ENCODE assay signal across 13 mouse cellular contexts in the genomic region with DNA sequence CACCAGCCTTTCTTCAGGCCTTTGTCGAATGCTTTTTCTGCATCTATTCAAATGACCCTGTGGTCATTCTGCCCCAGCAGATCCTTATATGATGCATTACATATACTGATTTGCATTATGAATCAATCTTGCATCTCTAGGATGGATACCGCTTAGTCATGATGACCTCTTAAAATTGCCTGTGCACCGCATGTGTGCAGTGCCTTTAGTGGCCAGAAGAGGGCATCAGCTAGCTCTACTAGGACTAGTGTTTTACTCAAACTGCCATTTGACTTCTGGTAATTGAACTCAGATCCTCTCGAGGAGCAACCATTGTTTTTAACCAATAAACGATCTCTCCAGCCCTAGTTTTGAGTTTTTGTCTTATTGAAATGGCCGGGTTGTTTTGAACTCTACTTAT. TPM values are rescaled to one million over a fixed set of nuclear protein-coding genes. Genes with fewer than 3 reads are reported as not detected.
DNase-seq lines count a peak whose midpoint lies in the region; ATAC-seq and TF ChIP-seq lines count a peak whose summit lies in the region.
"Had no signal": no experiment of that assay in that cellular context is flagged by ENCODE, and none has a peak within 500 bp of the region (broad histone marks: within the 10 kb centered on the region; RNA-seq: fewer than 3 reads in every experiment).

No protein-coding gene starts in this region.

- no peak overlapping the region for H3K4me2 ChIP-seq in intestine, postnatal 0 days (replicated peaks; ENCODE audit: low read depth)
- no peak overlapping the region for H3K4me2 ChIP-seq in intestine, embryonic 16.5 days (ENCODE audit: low read depth, low read length)
- no peak overlapping the region for H3K4me2 ChIP-seq in stomach, postnatal 0 days (replicated peaks; ENCODE audit: low read depth)
- H3K4me2 ChIP-seq: liver, embryonic 13.5 days had no signal

- peak; percentile 24 for DNase-seq in retina, postnatal 1 day
- DNase-seq in retina, embryonic 14.5 days (ENCODE audit: low spot score), result no peak
- DNase-seq in ZHBTc4 (ENCODE audit: low read depth, low spot score), result peak; percentile 92
- DNase-seq in stomach, postnatal 0 days (ENCODE audit: low spot score), result peak; percentile 21
- DNase-seq in frontal cortex, postnatal 25 days (ENCODE audit: low spot score in 2 of 2), result no peak
- DNase-seq in right cerebral cortex, postnatal 4 days, result no peak
- DNase-seq: gastrocnemius, postnatal 36 days; heart, postnatal 14 days; kidney, adult 18-20 months; liver, embryonic 13.5 days had no signal

- WGBS in intestine, postnatal 0 days, result 96% methylated on average over 6 of the region's 6 CpGs
- WGBS in intestine, embryonic 16.5 days, result 91% methylated on average over 6 of the region's 6 CpGs
- 94% methylated on average over 6 of the region's 6 CpGs for WGBS in stomach, postnatal 0 days

- peak; percentile 56 for TF ChIP-seq CTCF in intestine, postnatal 0 days (IDR thresholded peaks at IDR 0.05; ENCODE audit: low read depth)
- TF ChIP-seq CTCF in stomach, postnatal 0 days (IDR thresholded peaks at IDR 0.05; ENCODE audit: low read depth), result peak; percentile 49

- no peaks in the 10 kb centered on the region for H3K4me1 ChIP-seq in intestine, postnatal 0 days (replicated peaks; ENCODE audit: control insufficient read depth, insufficient read depth, low read length)
- no peaks in the 10 kb centered on the region for H3K4me1 ChIP-seq in intestine, embryonic 16.5 days (ENCODE audit: control insufficient read depth, insufficient read depth, low read length)
- no peaks in the 10 kb centered on the region for H3K4me1 ChIP-seq in stomach, postnatal 0 days (replicated peaks; ENCODE audit: control insufficient read depth, insufficient read depth)
- H3K4me1 ChIP-seq: liver, embryonic 13.5 days had no signal

- no peaks in the 10 kb centered on the region for H3K36me3 ChIP-seq in intestine, postnatal 0 days (ENCODE audit: control insufficient read depth, insufficient read depth)
- no peaks in the 10 kb centered on the region for H3K36me3 ChIP-seq in intestine, embryonic 16.5 days (ENCODE audit: control insufficient read depth, insufficient read depth, low read length)
- H3K36me3 ChIP-seq in stomach, postnatal 0 days (ENCODE audit: control insufficient read depth, insufficient read depth, low read length), result no peaks in the 10 kb centered on the region
- H3K36me3 ChIP-seq: liver, embryonic 13.5 days had no signal

- ATAC-seq in intestine, postnatal 0 days, result no peak
- no peak for ATAC-seq in intestine, embryonic 16.5 days
- no peak for ATAC-seq in stomach, postnatal 0 days (ENCODE audit: low FRiP score, low TSS enrichment)
- ATAC-seq: Patski had no signal

- TF ChIP-seq EP300 in stomach, postnatal 0 days (optimal IDR thresholded peaks at IDR 0.05), result no peak

- no peaks in the 10 kb centered on the region; the same call in 1 of the 2 replicates for H3K27me3 ChIP-seq in intestine, postnatal 0 days (replicated peaks; ENCODE audit: control insufficient read depth, insufficient read depth, low read length)
- H3K27me3 ChIP-seq in intestine, embryonic 16.5 days (replicated peaks; ENCODE audit: control insufficient read depth, insufficient read depth, low read length), result no peaks in the 10 kb centered on the region; the same call in 1 of the 2 replicates
- H3K27me3 ChIP-seq in stomach, postnatal 0 days (ENCODE audit: control insufficient read depth, insufficient read depth, low read length), result no peaks in the 10 kb centered on the region
- H3K27me3 ChIP-seq: Patski had no signal

- H3K9ac ChIP-seq in intestine, postnatal 0 days (ENCODE audit: low read depth, low read length), result no peak overlapping the region
- H3K9ac ChIP-seq in intestine, embryonic 16.5 days (ENCODE audit: low read depth, low read length), result no peak overlapping the region
- H3K9ac ChIP-seq in stomach, postnatal 0 days (ENCODE audit: low read length), result no peak overlapping the region
- H3K9ac ChIP-seq: liver, embryonic 13.5 days had no signal

- no peak overlapping the region for H3K4me3 ChIP-seq in intestine, postnatal 0 days (ENCODE audit: low read depth, low read length)
- no peak overlapping the region for H3K4me3 ChIP-seq in intestine, embryonic 16.5 days (ENCODE audit: low read length)
- no peak overlapping the region for H3K4me3 ChIP-seq in stomach, postnatal 0 days (ENCODE audit: low read depth, low read length)
- H3K4me3 ChIP-seq: liver, embryonic 13.5 days had no signal

- H3K27ac ChIP-seq in intestine, postnatal 0 days (ENCODE audit: low read depth, low read length), result no peak overlapping the region
- H3K27ac ChIP-seq in intestine, embryonic 16.5 days (ENCODE audit: low read length), result no peak overlapping the region
- H3K27ac ChIP-seq in stomach, postnatal 0 days (replicated peaks), result no peak overlapping the region
- H3K27ac ChIP-seq: liver, embryonic 13.5 days had no signal

- no peaks in the 10 kb centered on the region for H3K9me3 ChIP-seq in intestine, postnatal 0 days (ENCODE audit: control insufficient read depth)
- H3K9me3 ChIP-seq in intestine, embryonic 16.5 days (ENCODE audit: control insufficient read depth, low read length), result peaks cover 3% of the 10 kb centered on the region; the same call in 1 of the 2 replicates
- H3K9me3 ChIP-seq in stomach, postnatal 0 days (ENCODE audit: control insufficient read depth, low read length), result no peaks in the 10 kb centered on the region
- H3K9me3 ChIP-seq: liver, embryonic 13.5 days had no signal

RNA-seq across cellular contexts. Expression of gene Hsp90aa1, which starts 11.3 kb away (rescaled TPM):
- polyA plus RNA-seq in intestine, postnatal 0 days (2015; fragmentation: Nextera tagmentation; extraction: Ambion mirVana), result 269 and 296 TPM in 2 replicates
- polyA plus RNA-seq in intestine, embryonic 16.5 days (2015; fragmentation: Nextera tagmentation; extraction: Ambion mirVana), result 679 and 790 TPM in 2 replicates
- polyA plus RNA-seq in stomach, postnatal 0 days (2015; fragmentation: Nextera tagmentation; extraction: Ambion mirVana), result 286 and 326 TPM in 2 replicates

RNA-seq across cellular contexts. Expression of gene Wdr20, which starts 24.0 kb away (rescaled TPM):
- 12.3 and 14.7 TPM in 2 replicates for polyA plus RNA-seq in intestine, postnatal 0 days (2015; fragmentation: Nextera tagmentation; extraction: Ambion mirVana)
- 21.1 and 21.7 TPM in 2 replicates for polyA plus RNA-seq in intestine, embryonic 16.5 days (2015; fragmentation: Nextera tagmentation; extraction: Ambion mirVana)
- polyA plus RNA-seq in stomach, postnatal 0 days (2015; fragmentation: Nextera tagmentation; extraction: Ambion mirVana), result 12.8 and 14.0 TPM in 2 replicates

RNA-seq across cellular contexts. Expression of gene 1700001K19Rik, which starts 31.4 kb away (rescaled TPM):
- not detected in 2 replicates for polyA plus RNA-seq in intestine, postnatal 0 days (2015; fragmentation: Nextera tagmentation; extraction: Ambion mirVana)
- polyA plus RNA-seq in intestine, embryonic 16.5 days (2015; fragmentation: Nextera tagmentation; extraction: Ambion mirVana), result not detected in 2 replicates
- not detected in 2 replicates for polyA plus RNA-seq in stomach, postnatal 0 days (2015; fragmentation: Nextera tagmentation; extraction: Ambion mirVana)
- polyA plus RNA-seq: liver, embryonic 13.5 days had no signal

Comparison
In these comparisons a context has a peak if more than half of its experiments do, and no peak if none do; other contexts are left out.
1. DNase-seq: peak in retina, postnatal 1 day (single experiment), ZHBTc4 (single experiment) and stomach, postnatal 0 days (single experiment); none in retina, embryonic 14.5 days (single experiment), frontal cortex, postnatal 25 days (0 of 2) and right cerebral cortex, postnatal 4 days (single experiment).